Mouse (Mus musculus) forebrain, embryonic 10.5 days (tissue): ENCODE measurements at regions not wholly inside any gene's neighbourhood (a gene's known extent, or its start where the extent isn't known, plus 50 kb on each side); places are given as distances from the start of the nearest gene placed in this dataset.

Experiments used
- DNase-seq: peaks from one replicate; pipeline ENCODE4 v3.0.0-alpha.2; 2017; ENCODE audit warnings: low spot score; ENCODE audit errors: extremely low spot score
- H3K27ac ChIP-seq: fragments of 300-500 bp; sonication (generic); 2 replicates; pipeline ENCODE4 v1.5.1; 2016; ENCODE audit warnings: mild to moderate bottlenecking
- H3K27me3 ChIP-seq: fragments of 300-500 bp; sonication (generic); 2 replicates; pipeline ENCODE4 v1.6.1; 2016; ENCODE audit warnings: mild to moderate bottlenecking; ENCODE audit not compliant: poor library complexity, severe bottlenecking
- H3K36me3 ChIP-seq: fragments of 300-500 bp; sonication (generic); replicated peaks from 2 replicates; pipeline ENCODE4 v1.6.1; 2016; ENCODE audit warnings: mild to moderate bottlenecking, moderate library complexity
- H3K4me1 ChIP-seq: fragments of 300-500 bp; sonication (generic); 2 replicates; pipeline ENCODE4 v1.6.1; 2016
- H3K4me3 ChIP-seq: fragments of 300-500 bp; sonication (generic); 2 replicates; pipeline ENCODE4 v1.5.1; 2016; ENCODE audit warnings: mild to moderate bottlenecking, moderate library complexity
- H3K9me3 ChIP-seq: fragments of 300-500 bp; sonication (generic); 2 replicates; pipeline ENCODE4 v1.6.1; 2016; ENCODE audit warnings: mild to moderate bottlenecking, moderate library complexity
- WGBS: fragments of 180-500 bp; shearing (Covaris S2); methylation state at CpG from one replicate; pipeline ENCODE4 v1.1.7; 2016; 5-methylcytosine and 5-hydroxymethylcytosine counted together

- WGBS = 78% methylated on average over 1 of the region's 1 CpGs
- H3K27me3 ChIP-seq = no peaks in the 10 kb centered on the region
- H3K4me1 ChIP-seq = no peaks in the 10 kb centered on the region
- H3K36me3 ChIP-seq = no peaks in the 10 kb centered on the region
- no peak overlapping the region for H3K4me3 ChIP-seq
- H3K27ac ChIP-seq = no peak overlapping the region
- DNase-seq = no peak
- H3K9me3 ChIP-seq = no peaks in the 10 kb centered on the region
Observed at GRCm38 (mm10) chr15:63265845-63266244, 579.1 kb downstream of the Gsdmc2 start.

DNA sequence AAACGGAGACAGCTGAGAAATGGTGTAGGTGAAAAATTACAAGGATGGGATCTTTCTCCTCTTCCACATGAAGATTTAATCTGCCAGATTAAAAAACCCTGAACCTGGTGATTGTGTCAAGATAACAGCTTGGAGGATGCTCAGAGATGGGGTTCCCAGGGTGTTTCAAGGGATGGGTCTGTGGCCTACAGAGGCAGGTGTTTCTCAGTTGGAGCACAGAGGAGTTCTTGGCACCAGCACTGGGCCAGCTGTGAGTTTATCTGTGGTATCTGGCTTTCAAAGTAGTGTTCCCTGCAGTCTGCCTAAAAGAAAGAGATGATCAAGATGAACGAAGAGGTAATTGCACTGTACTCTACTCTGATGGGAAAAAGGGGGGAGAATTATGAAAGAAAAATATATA, 589.2 kb downstream of the Gsdmc2 start:
- Histone ChIP-seq H3K36me3 (no peaks in the 10 kb centered on the region), H3K4me3 (no peak overlapping the region), H3K4me1 (no peaks in the 10 kb centered on the region), H3K9me3 (no peaks in the 10 kb centered on the region), H3K27me3 (no peaks in the 10 kb centered on the region), H3K27ac (no peak overlapping the region)
- WGBS = 90% methylated on average over 2 of the region's 2 CpGs
- DNase-seq = no peak

- Histone ChIP-seq H3K27me3 (no peaks in the 10 kb centered on the region), H3K27ac (no peak overlapping the region), H3K9me3 (no peaks in the 10 kb centered on the region), H3K4me1 (no peaks in the 10 kb centered on the region), H3K36me3 (no peaks in the 10 kb centered on the region), H3K4me3 (no peak overlapping the region)
- 78% methylated on average over 1 of the region's 1 CpGs for WGBS
- no peak for DNase-seq
Observed at GRCm38 (mm10) chr15:63252781-63253340, 592.1 kb downstream of the Gsdmc2 start.

DNA sequence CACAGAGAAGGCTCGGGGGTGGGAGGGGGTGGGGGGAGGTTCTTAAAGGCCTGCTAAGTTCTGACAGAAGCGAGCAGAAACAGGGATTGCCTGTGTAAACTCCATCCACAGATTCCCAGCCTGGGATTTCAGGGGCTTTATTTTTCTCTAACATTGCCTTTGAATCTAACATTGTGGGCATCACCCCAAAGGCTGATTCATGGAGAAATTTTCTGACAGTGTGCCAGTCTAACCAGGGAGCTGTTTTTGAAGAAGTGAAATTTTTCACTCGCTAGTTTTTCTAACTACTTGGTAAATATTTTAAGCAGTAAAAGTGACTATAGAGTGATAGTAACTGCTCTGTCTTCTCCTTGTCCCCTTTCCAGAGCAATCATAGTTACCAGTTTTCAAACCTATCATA, 606.4 kb downstream of the Gsdmc2 start:
- no peaks in the 10 kb centered on the region for H3K27me3 ChIP-seq
- no peak for DNase-seq
- H3K4me1 ChIP-seq = no peaks in the 10 kb centered on the region
- H3K27ac ChIP-seq = no peak overlapping the region
- H3K36me3 ChIP-seq = no peaks in the 10 kb centered on the region
- no peaks in the 10 kb centered on the region for H3K9me3 ChIP-seq
- no peak overlapping the region for H3K4me3 ChIP-seq
- 82% methylated on average over 3 of the region's 3 CpGs for WGBS

- Histone ChIP-seq H3K27ac (no peak overlapping the region), H3K4me1 (no peaks in the 10 kb centered on the region), H3K36me3 (no peaks in the 10 kb centered on the region), H3K4me3 (no peak overlapping the region), H3K27me3 (no peaks in the 10 kb centered on the region), H3K9me3 (no peaks in the 10 kb centered on the region)
- 83% methylated on average over 2 of the region's 2 CpGs for WGBS
- no peak for DNase-seq
Observed at GRCm38 (mm10) chr15:63218393-63219060, 626.5 kb downstream of the Gsdmc2 start.

DNA sequence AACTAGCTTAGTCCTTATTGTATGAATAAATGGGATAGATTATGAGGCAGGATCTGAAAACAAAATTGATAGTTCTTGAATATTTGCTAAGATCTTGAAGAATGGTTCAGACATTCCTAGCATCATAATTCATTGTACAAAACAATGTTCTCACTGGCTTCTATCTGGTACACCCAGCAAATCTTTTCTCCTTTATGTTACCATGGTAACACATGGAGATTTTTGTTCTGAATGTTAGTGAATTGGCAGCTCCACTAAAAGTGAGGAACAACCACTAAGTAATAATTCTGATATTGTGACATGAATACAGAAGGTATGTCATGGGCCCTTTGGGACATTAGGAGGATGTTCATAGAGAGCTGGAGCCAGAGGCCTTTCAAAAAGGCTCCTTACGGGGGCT, 639.8 kb downstream of the Gsdmc2 start:
- Histone ChIP-seq H3K36me3 (no peaks in the 10 kb centered on the region), H3K27me3 (no peaks in the 10 kb centered on the region), H3K4me3 (no peak overlapping the region), H3K9me3 (no peaks in the 10 kb centered on the region), H3K4me1 (no peaks in the 10 kb centered on the region), H3K27ac (no peak overlapping the region)
- DNase-seq = no peak
- 88% methylated on average over 1 of the region's 1 CpGs for WGBS

DNA sequence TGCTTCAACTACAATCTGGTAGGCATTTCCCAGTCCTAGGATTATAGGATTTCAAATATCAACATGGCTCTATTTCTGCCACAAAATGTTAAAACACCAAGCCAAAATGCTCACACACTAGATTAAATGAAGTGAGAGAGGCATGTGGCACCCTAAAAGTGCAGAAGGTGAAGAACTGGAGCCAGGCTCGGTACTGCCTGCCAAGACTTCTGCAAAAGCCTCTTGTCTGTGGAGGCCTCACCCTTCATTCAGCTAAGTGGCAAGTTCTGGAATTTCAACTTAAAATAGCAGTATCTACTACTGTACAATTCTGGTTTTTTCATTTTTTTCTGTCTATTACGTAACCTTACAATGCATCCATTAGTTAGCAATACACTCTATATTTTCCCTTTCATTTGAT, 649.9 kb downstream of the Gsdmc2 start:
- Histone ChIP-seq H3K4me1 (peaks cover 19% of the 10 kb centered on the region), H3K36me3 (no peaks in the 10 kb centered on the region), H3K4me3 (no peak overlapping the region), H3K27ac (no peak overlapping the region), H3K9me3 (no peaks in the 10 kb centered on the region), H3K27me3 (peaks cover 7% of the 10 kb centered on the region; the same call in 1 of the 2 replicates)
- 91% methylated on average over 2 of the region's 2 CpGs for WGBS
- DNase-seq = no peak

- H3K27me3 ChIP-seq = peaks cover 7% of the 10 kb centered on the region; the same call in 1 of the 2 replicates
- H3K4me3 ChIP-seq = no peak overlapping the region
- no peak overlapping the region for H3K27ac ChIP-seq
- H3K4me1 ChIP-seq = peaks cover 19% of the 10 kb centered on the region
- DNase-seq = no peak
- WGBS = 67% methylated on average over 1 of the region's 1 CpGs
- no peaks in the 10 kb centered on the region for H3K9me3 ChIP-seq
- H3K36me3 ChIP-seq = no peaks in the 10 kb centered on the region
Observed at GRCm38 (mm10) chr15:63194492-63194797, 650.5 kb downstream of the Gsdmc2 start.

DNA sequence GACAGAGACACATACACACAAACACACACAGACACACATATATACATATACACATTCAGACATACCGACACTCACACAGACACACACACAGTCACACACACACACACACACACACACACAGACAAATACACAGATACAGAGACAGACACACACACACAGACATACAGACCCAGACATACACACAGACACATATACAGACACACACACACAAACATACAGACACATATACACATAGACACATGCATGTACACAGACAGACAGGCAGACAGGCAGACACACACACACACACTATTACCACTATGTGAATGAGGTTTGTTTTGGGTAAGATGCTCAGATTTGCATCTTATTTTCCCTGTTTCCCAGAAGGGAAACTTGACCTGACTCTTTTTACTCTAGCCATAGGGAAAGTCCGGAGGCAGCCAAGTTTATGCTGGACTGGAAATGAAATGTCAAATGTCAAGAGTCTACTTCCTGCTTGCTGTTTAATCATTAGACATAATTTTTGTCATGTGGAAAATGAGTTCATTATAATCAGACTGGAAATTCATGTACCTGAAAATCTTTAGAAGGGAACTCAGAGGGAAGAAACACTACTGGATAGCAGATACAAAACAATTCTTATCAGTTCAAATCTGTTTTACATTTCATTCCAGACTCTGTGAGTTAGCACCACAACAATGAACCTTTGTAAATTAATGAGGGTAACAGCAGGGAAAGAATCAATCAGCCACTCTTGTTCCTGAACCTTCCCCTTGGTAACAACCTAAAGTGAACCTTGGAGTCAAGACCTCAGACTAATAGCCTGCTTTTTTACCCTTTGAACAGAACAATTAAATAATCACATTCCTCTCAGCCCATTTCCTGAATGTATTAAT, 651.1 kb downstream of the Gsdmc2 start:
- H3K4me1 ChIP-seq = peaks cover 19% of the 10 kb centered on the region
- WGBS = 63% methylated on average over 2 of the region's 2 CpGs
- H3K9me3 ChIP-seq = no peaks in the 10 kb centered on the region
- no peak overlapping the region for H3K4me3 ChIP-seq
- no peaks in the 10 kb centered on the region for H3K36me3 ChIP-seq
- no peak for DNase-seq
- peaks cover 7% of the 10 kb centered on the region; the same call in 1 of the 2 replicates for H3K27me3 ChIP-seq
- no peak overlapping the region for H3K27ac ChIP-seq

DNA sequence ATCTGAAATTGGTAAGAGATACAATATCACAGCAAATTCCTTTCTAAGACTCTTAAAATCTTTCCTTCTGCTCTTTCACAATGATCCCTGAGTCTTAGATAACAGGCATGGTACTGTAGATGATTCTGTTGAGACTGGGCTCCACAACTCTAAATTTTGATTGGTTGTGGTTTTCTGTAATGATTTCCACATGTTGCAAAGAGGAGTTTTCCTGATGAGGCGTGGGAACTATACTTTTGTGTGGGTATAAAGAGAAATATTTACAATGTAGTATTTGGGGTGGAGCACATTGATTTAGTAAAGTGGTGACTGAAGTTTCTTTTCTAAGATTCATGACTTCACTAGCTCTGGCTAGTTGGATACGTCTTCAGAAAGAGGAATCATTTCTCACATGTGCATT, 653.2 kb downstream of the Gsdmc2 start:
- Histone ChIP-seq H3K27me3 (peaks cover 7% of the 10 kb centered on the region; the same call in 1 of the 2 replicates), H3K4me3 (no peak overlapping the region), H3K9me3 (no peaks in the 10 kb centered on the region), H3K4me1 (peaks cover 19% of the 10 kb centered on the region), H3K36me3 (no peaks in the 10 kb centered on the region), H3K27ac (no peak overlapping the region)
- no peak for DNase-seq
- 87% methylated on average over 2 of the region's 2 CpGs for WGBS

DNA sequence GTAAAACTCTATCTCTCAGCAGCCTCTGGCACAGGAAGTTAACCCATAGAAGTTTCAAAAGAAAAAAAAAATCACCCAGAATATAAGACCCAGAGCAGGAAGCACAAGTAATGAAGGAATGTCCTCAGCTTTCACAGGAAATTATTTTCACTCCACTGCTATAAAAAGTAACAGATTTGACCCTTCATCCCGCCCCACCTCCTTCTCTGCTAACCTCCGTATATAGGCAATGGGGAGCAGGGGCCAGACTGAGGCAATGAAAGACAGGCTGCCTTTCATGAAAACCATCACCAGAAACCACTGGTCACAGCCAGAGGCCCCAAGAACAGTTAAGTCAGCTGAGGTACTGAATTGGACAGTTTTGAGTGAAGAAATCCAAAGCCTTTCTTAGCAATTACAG, 654.9 kb downstream of the Gsdmc2 start:
- no peak overlapping the region for H3K4me3 ChIP-seq
- peaks cover 19% of the 10 kb centered on the region for H3K4me1 ChIP-seq
- no peaks in the 10 kb centered on the region for H3K9me3 ChIP-seq
- DNase-seq = no peak
- no peak overlapping the region for H3K27ac ChIP-seq
- H3K36me3 ChIP-seq = no peaks in the 10 kb centered on the region
- 44% methylated on average over 2 of the region's 2 CpGs for WGBS
- H3K27me3 ChIP-seq = no peaks in the 10 kb centered on the region

DNA sequence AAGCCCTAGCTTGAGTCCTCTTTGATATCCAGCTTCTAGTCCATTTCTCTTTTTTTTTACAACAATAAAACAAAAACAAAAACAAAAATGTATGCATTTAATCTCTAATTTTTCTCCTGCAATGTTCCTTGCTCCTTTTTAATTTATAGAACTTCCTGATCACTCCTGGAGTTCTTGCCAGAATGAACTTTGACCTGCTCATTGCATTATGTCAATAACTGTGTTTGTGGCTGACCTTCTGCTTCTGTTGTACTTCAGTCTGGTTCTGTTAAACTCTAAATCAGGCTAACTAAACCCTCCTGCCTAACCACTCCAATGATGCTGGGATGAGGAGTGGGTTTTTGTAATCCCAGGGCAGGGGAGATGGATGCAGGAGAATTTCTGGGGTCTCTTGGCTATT, 674.0 kb downstream of the Gsdmc2 start:
- H3K27me3 ChIP-seq = no peaks in the 10 kb centered on the region

GRCm38 (mm10) chr15:63170171-63170570, 674.8 kb downstream of the Gsdmc2 start:
- H3K27me3 ChIP-seq = no peaks in the 10 kb centered on the region
- WGBS = 56% methylated on average over 1 of the region's 1 CpGs
- no peak for DNase-seq
- H3K36me3 ChIP-seq = no peaks in the 10 kb centered on the region
- no peaks in the 10 kb centered on the region for H3K9me3 ChIP-seq
- H3K4me1 ChIP-seq = no peaks in the 10 kb centered on the region
- no peak overlapping the region for H3K27ac ChIP-seq
- H3K4me3 ChIP-seq = no peak overlapping the region

More for the DNA sequence above, 674.0 kb downstream of the Gsdmc2 start:
- H3K4me1 ChIP-seq = no peaks in the 10 kb centered on the region
- H3K9me3 ChIP-seq = no peaks in the 10 kb centered on the region
- DNase-seq = no peak
- no peak overlapping the region for H3K27ac ChIP-seq
- H3K36me3 ChIP-seq = no peaks in the 10 kb centered on the region
- no peak overlapping the region for H3K4me3 ChIP-seq
